ENCODE assay signal across 13 mouse cellular contexts in the genomic region with DNA sequence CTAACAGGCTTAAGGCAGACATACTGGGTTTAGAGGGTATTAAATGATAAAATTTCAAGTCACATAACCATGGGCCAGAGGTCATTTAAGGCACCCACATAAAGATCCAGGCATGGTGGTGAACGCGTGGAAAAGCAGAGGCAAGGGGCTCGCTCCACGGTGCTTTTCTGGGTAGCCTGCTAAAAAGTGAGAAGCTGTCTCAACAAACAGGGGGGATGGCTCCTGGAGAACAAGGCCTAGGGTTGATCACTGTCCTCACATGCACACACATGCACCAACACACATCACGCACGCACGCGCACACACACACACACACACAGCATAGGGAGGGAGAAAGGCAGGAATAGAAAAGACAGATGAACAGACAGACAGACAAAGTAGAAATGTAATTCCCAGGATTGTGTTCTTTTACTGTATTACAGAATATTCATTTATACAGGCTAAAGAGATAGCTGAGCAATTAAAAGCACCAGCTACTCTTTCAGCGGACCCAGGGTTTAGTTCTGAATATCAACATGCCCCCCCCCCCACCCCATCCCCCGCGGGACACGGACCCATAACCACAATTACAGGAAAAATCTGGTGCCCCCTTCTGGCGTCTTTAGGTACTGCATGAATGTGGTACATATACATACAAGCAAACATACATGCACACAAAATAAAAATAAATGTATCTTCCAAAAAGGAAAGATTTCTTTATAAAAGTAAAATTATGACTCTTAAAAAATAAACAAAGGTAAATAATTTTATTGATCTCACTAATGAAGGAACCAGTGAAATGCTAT.
DNase-seq lines count a peak whose midpoint lies in the region; ATAC-seq and TF ChIP-seq lines count a peak whose summit lies in the region.
"Had no signal": no experiment of that assay in that cellular context is flagged by ENCODE, and none has a peak within 500 bp of the region (broad histone marks: within the 10 kb centered on the region; RNA-seq: fewer than 3 reads in every experiment).

No protein-coding gene starts in this region.

- no peak for ATAC-seq in hindbrain, postnatal 0 days
- ATAC-seq in hindbrain, embryonic 14.5 days (ENCODE audit: low FRiP score): no peak
- ATAC-seq: forebrain, postnatal 0 days; inflammation-experienced regulatory T-cells, adult 6 months had no signal

- no peaks in the 10 kb centered on the region for H3K36me3 ChIP-seq in hindbrain, postnatal 0 days (ENCODE audit: insufficient read depth, low read length)
- no peaks in the 10 kb centered on the region for H3K36me3 ChIP-seq in hindbrain, embryonic 14.5 days (replicated peaks; ENCODE audit: control insufficient read depth, insufficient read depth)
- no peaks in the 10 kb centered on the region for H3K36me3 ChIP-seq in thymus, adult 2 months (ENCODE audit: control insufficient read depth, insufficient read depth, low read length)
- H3K36me3 ChIP-seq: embryonic facial prominence, embryonic 15.5 days; neural tube, embryonic 12.5 days had no signal

- H3K9me3 ChIP-seq in hindbrain, postnatal 0 days (ENCODE audit: low read length): no peaks in the 10 kb centered on the region
- no peaks in the 10 kb centered on the region for H3K9me3 ChIP-seq in hindbrain, embryonic 14.5 days (ENCODE audit: control insufficient read depth, low read length)
- H3K9me3 ChIP-seq: embryonic facial prominence, embryonic 15.5 days; neural tube, embryonic 12.5 days had no signal

- H3K4me1 ChIP-seq in hindbrain, postnatal 0 days (ENCODE audit: insufficient read depth, low read length): no peaks in the 10 kb centered on the region
- H3K4me1 ChIP-seq in hindbrain, embryonic 14.5 days (replicated peaks; ENCODE audit: control insufficient read depth, insufficient read depth, low read length): no peaks in the 10 kb centered on the region
- H3K4me1 ChIP-seq in thymus, adult 2 months (replicated peaks; ENCODE audit: control insufficient read depth, insufficient read depth, low read length): no peaks in the 10 kb centered on the region
- H3K4me1 ChIP-seq: embryonic facial prominence, embryonic 15.5 days had no signal

- no peak overlapping the region for H3K4me3 ChIP-seq in hindbrain, postnatal 0 days (ENCODE audit: low read length)
- H3K4me3 ChIP-seq in hindbrain, embryonic 14.5 days (replicated peaks; ENCODE audit: low read length): no peak overlapping the region
- no peak overlapping the region for H3K4me3 ChIP-seq in thymus, adult 2 months (ENCODE audit: control insufficient read depth, insufficient read depth, low read length)
- H3K4me3 ChIP-seq: embryonic facial prominence, embryonic 15.5 days; neural tube, embryonic 12.5 days had no signal

- H3K9ac ChIP-seq in hindbrain, postnatal 0 days (replicated peaks; ENCODE audit: low read length): no peak overlapping the region
- H3K9ac ChIP-seq in hindbrain, embryonic 14.5 days: no peak overlapping the region
- H3K9ac ChIP-seq: embryonic facial prominence, embryonic 15.5 days; forebrain, postnatal 0 days; neural tube, embryonic 12.5 days had no signal

- H3K4me2 ChIP-seq in hindbrain, postnatal 0 days (ENCODE audit: low read depth, low read length): no peak overlapping the region
- H3K4me2 ChIP-seq in hindbrain, embryonic 14.5 days (replicated peaks): no peak overlapping the region
- H3K4me2 ChIP-seq: embryonic facial prominence, embryonic 15.5 days; neural tube, embryonic 12.5 days had no signal

- no peaks in the 10 kb centered on the region for H3K27me3 ChIP-seq in hindbrain, postnatal 0 days (ENCODE audit: insufficient read depth, low read length)
- H3K27me3 ChIP-seq in hindbrain, embryonic 14.5 days (ENCODE audit: control insufficient read depth, insufficient read depth, low read length): no peaks in the 10 kb centered on the region
- H3K27me3 ChIP-seq in thymus, adult 2 months (ENCODE audit: control insufficient read depth, insufficient read depth, low read length): no peaks in the 10 kb centered on the region
- H3K27me3 ChIP-seq: embryonic facial prominence, embryonic 15.5 days; neural tube, embryonic 12.5 days had no signal

- no peak for DNase-seq in hindbrain, postnatal 0 days (ENCODE audit: low spot score)
- DNase-seq in hindbrain, embryonic 14.5 days (ENCODE audit: low spot score): no peak
- DNase-seq in thymus, adult 2 months: peak; percentile 13
- no peak for DNase-seq in thymus, postnatal 0 days (ENCODE audit: low spot score)
- peak; percentile 8 for DNase-seq in c-Kit-negative CD71-positive TER-119-positive erythroid progenitor cells, embryonic 14.5 days (ENCODE audit: low read depth, low spot score)
- no peak for DNase-seq in frontal cortex, postnatal 25 days (ENCODE audit: low spot score in 2 of 2)
- no peak for DNase-seq in retina, postnatal 1 day
- DNase-seq: adrenal gland, postnatal 14 days; cerebellum, adult 8-10 months; forebrain, postnatal 0 days had no signal

- peak; percentile 32; the same call in 1 of the 2 replicates for TF ChIP-seq CTCF in hindbrain, postnatal 0 days (IDR thresholded peaks at IDR 0.05; ENCODE audit: low read depth)
- no peak for TF ChIP-seq CTCF in thymus, adult 2 months (IDR thresholded peaks at IDR 0.05; ENCODE audit: borderline replicate concordance, control insufficient read depth, extremely low read depth, insufficient read depth, low read length, poor library complexity)

- 89% methylated on average over 13 of the region's 13 CpGs for whole genome bisulfite sequencing in hindbrain, postnatal 0 days
- 88% methylated on average over 13 of the region's 13 CpGs for WGBS in hindbrain, embryonic 14.5 days
- 93% methylated on average over 13 of the region's 13 CpGs for WGBS in thymus, adult 2 months

- no peak overlapping the region for H3K27ac ChIP-seq in hindbrain, postnatal 0 days
- no peak overlapping the region for H3K27ac ChIP-seq in hindbrain, embryonic 14.5 days
- no peak overlapping the region for H3K27ac ChIP-seq in thymus, adult 2 months (ENCODE audit: control insufficient read depth, insufficient read depth, low read length)
- H3K27ac ChIP-seq: embryonic facial prominence, embryonic 15.5 days; neural tube, embryonic 12.5 days had no signal

- no peak for TF ChIP-seq POLR2A in thymus, adult 2 months (IDR thresholded peaks at IDR 0.05; ENCODE audit: control insufficient read depth, extremely low read depth, insufficient read depth, low read length, poor library complexity)

Comparison
In these comparisons a context has a peak if more than half of its experiments do, and no peak if none do; other contexts are left out.
1. DNase-seq: peak in thymus, adult 2 months (single experiment) and c-Kit-negative CD71-positive TER-119-positive erythroid progenitor cells, embryonic 14.5 days (single experiment); none in hindbrain, postnatal 0 days (single experiment), hindbrain, embryonic 14.5 days (single experiment), thymus, postnatal 0 days (single experiment), frontal cortex, postnatal 25 days (0 of 2) and retina, postnatal 1 day (single experiment).